Mouse (Mus musculus): ENCODE data around the gene Abhd14b. TPM values are rescaled to one million over a fixed set of nuclear protein-coding genes. Genes with fewer than 3 reads are reported as not detected.

Abhd14b gene
- polyA plus RNA-seq, 1 experiment from 2014 or later, result 75.2 TPM

DNA sequence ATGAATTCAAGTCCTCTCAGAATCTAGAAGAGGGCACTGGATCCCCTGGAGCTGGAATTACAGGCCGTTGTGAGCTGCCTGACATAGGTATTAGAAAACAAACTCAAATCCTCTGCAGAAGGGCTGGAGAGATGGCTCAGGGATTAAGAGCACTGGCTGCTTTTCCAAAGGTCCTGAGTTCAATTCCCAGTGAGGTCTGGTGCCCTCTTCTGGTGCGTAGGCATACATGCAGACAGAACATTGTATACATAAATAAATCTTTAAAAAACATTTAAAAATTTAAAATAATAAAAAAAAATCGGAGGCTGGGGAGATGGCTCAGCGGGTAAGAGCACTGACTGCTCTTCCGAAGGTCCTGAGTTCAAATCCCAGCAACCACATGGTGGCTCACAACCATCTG is 4.6 kb upstream of the Abhd14b start:
- Histone ChIP-seq H3K4me3 (replicated peaks; ENCODE audit: low read depth, low read length) (no peak overlapping the region), H3K9ac (ENCODE audit: low read depth, low read length) (no peak overlapping the region), H3K9me3 (replicated peaks; ENCODE audit: low read length) (no peaks in the 10 kb centered on the region), H3K4me1 (replicated peaks; ENCODE audit: insufficient read depth, low read length) (peaks cover 12% of the 10 kb centered on the region), H3K27ac (no peak overlapping the region), H3K4me2 (ENCODE audit: low read length) (no peak overlapping the region), H3K36me3 (ENCODE audit: insufficient read depth, low read length) (no peaks in the 10 kb centered on the region), H3K27me3 (ENCODE audit: insufficient read depth, low read length) (no peaks in the 10 kb centered on the region)
- TF ChIP-seq CTCF (IDR thresholded peaks at IDR 0.05; ENCODE audit: low read depth), result peak; percentile 50
- DNase-seq (ENCODE audit: low spot score), result no peak
- ATAC-seq (replicated peaks; ENCODE audit: low FRiP score, low read depth), result no peak
- 85% methylated on average over 5 of the region's 5 CpGs for WGBS

GRCm38 (mm10) chr9:106444836-106445235 is 2.4 kb upstream of the Abhd14b start:
- H3K9me3 ChIP-seq (replicated peaks; ENCODE audit: low read length), result no peaks in the 10 kb centered on the region
- H3K9ac ChIP-seq (ENCODE audit: low read depth, low read length), result no peak overlapping the region
- H3K4me1 ChIP-seq (replicated peaks; ENCODE audit: insufficient read depth, low read length), result peaks cover 21% of the 10 kb centered on the region
- no peak for ATAC-seq (replicated peaks; ENCODE audit: low FRiP score, low read depth)
- no peak overlapping the region for H3K4me2 ChIP-seq (ENCODE audit: low read length)
- H3K4me3 ChIP-seq (replicated peaks; ENCODE audit: low read depth, low read length), result no peak overlapping the region
- H3K27me3 ChIP-seq (ENCODE audit: insufficient read depth, low read length), result no peaks in the 10 kb centered on the region
- no peak for TF ChIP-seq CTCF (IDR thresholded peaks at IDR 0.05; ENCODE audit: low read depth)
- no peak for DNase-seq (ENCODE audit: low spot score)
- peak overlapping the region; percentile 26; the same call in 1 of the 2 replicates for H3K27ac ChIP-seq
- WGBS, result 66% methylated on average over 4 of the region's 4 CpGs
- no peaks in the 10 kb centered on the region for H3K36me3 ChIP-seq (ENCODE audit: insufficient read depth, low read length)

GRCm38 (mm10) chr9:106447951-106448350 is 692 bp downstream of the Abhd14b start:
- Histone ChIP-seq H3K4me1 (replicated peaks; ENCODE audit: insufficient read depth, low read length) (peaks cover 46% of the 10 kb centered on the region), H3K9me3 (replicated peaks; ENCODE audit: low read length) (no peaks in the 10 kb centered on the region), H3K4me3 (replicated peaks; ENCODE audit: low read depth, low read length) (peak overlapping the region; percentile 47), H3K4me2 (ENCODE audit: low read length) (peak overlapping the region; percentile 68), H3K36me3 (ENCODE audit: insufficient read depth, low read length) (no peaks in the 10 kb centered on the region), H3K27ac (peak overlapping the region; percentile 83), H3K27me3 (ENCODE audit: insufficient read depth, low read length) (no peaks in the 10 kb centered on the region), H3K9ac (ENCODE audit: low read depth, low read length) (peak overlapping the region; percentile 51; the same call in 1 of the 2 replicates)
- DNase-seq (ENCODE audit: low spot score) (no peak), ATAC-seq (replicated peaks; ENCODE audit: low FRiP score, low read depth) (no peak)
- 32% methylated on average over 9 of the region's 9 CpGs for WGBS
- TF ChIP-seq CTCF (IDR thresholded peaks at IDR 0.05; ENCODE audit: low read depth), result no peak

- H3K27me3 ChIP-seq (ENCODE audit: insufficient read depth, low read length), result no peaks in the 10 kb centered on the region
- no peaks in the 10 kb centered on the region for H3K36me3 ChIP-seq (ENCODE audit: insufficient read depth, low read length)
- under 1% methylated on average over 23 of the region's 23 CpGs for WGBS
- peak; percentile 97 for DNase-seq (ENCODE audit: low spot score)
- ATAC-seq (replicated peaks; ENCODE audit: low FRiP score, low read depth), result peak; percentile 38; the same call in 1 of the 2 replicates
- H3K9ac ChIP-seq (ENCODE audit: low read depth, low read length), result peak overlapping the region; percentile 51; the same call in 1 of the 2 replicates
- H3K9me3 ChIP-seq (replicated peaks; ENCODE audit: low read length), result no peaks in the 10 kb centered on the region
- H3K4me1 ChIP-seq (replicated peaks; ENCODE audit: insufficient read depth, low read length), result peaks cover 50% of the 10 kb centered on the region
- H3K27ac ChIP-seq, result peak overlapping the region; percentile 83
- peak overlapping the region; percentile 68 for H3K4me2 ChIP-seq (ENCODE audit: low read length)
- peak; percentile 79 for TF ChIP-seq CTCF (IDR thresholded peaks at IDR 0.05; ENCODE audit: low read depth)
- H3K4me3 ChIP-seq (replicated peaks; ENCODE audit: low read depth, low read length), result peak overlapping the region; percentile 47
Observed at GRCm38 (mm10) chr9:106448498-106449031, 1.3 kb downstream of the Abhd14b start.

DNA sequence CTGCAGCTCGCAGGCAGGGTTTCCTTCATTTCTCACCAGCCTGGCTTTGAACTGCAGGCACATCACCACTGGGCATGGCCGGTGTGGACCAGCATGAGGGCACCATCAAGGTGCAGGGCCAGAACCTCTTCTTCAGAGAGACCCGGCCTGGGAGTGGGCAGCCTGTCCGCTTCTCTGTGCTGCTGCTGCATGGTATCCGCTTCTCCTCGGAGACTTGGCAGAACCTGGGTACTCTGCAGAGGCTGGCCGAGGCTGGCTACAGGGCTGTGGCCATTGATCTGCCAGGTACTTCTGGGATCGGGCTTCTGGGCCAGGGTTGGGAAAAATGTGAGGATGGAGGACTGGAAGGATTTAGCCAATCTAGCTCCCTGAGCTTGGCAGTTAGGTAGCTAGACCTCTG is 2.7 kb downstream of the Abhd14b start:
- no peak for DNase-seq (ENCODE audit: low spot score)
- Histone ChIP-seq H3K36me3 (ENCODE audit: insufficient read depth, low read length) (no peaks in the 10 kb centered on the region), H3K4me3 (replicated peaks; ENCODE audit: low read depth, low read length) (no peak overlapping the region), H3K27me3 (ENCODE audit: insufficient read depth, low read length) (no peaks in the 10 kb centered on the region), H3K4me2 (ENCODE audit: low read length) (peak overlapping the region; percentile 23; the same call in 1 of the 2 replicates), H3K9ac (ENCODE audit: low read depth, low read length) (no peak overlapping the region), H3K9me3 (replicated peaks; ENCODE audit: low read length) (no peaks in the 10 kb centered on the region), H3K4me1 (replicated peaks; ENCODE audit: insufficient read depth, low read length) (peaks cover 58% of the 10 kb centered on the region), H3K27ac (peak overlapping the region; percentile 38; the same call in 1 of the 2 replicates)
- WGBS, result 84% methylated on average over 8 of the region's 8 CpGs
- no peak for ATAC-seq (replicated peaks; ENCODE audit: low FRiP score, low read depth)
- no peak for TF ChIP-seq CTCF (IDR thresholded peaks at IDR 0.05; ENCODE audit: low read depth)

DNA sequence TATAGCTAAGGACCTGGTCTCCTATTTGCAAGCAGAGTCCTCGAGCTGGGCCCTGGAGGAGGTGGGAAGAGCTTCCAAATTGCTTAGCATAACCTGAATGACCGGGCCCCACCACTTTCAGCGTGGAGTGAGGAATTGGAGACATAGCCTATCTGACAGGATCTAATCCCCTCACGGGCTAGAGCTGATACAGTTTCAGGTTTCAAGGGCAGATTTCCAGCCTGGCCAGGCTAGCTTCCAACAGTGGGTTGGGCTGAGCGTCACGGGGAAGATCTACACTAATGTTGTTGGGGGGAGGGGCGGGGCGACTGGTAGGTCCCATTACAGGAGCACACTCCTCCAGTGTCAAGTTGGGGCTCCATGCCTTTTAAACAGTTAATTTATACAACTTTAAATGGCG is 3.4 kb downstream of the Abhd14b start:
- no peak for ATAC-seq (replicated peaks; ENCODE audit: low FRiP score, low read depth)
- 3% methylated on average over 9 of the region's 9 CpGs for WGBS

More for the DNA sequence above, 3.4 kb downstream of the Abhd14b start:
- H3K4me3 ChIP-seq (replicated peaks; ENCODE audit: low read depth, low read length), result no peak overlapping the region
- peak; percentile 86 for DNase-seq (ENCODE audit: low spot score)
- peak overlapping the region; percentile 38; the same call in 1 of the 2 replicates for H3K27ac ChIP-seq
- no peaks in the 10 kb centered on the region for H3K36me3 ChIP-seq (ENCODE audit: insufficient read depth, low read length)
- no peak overlapping the region for H3K9ac ChIP-seq (ENCODE audit: low read depth, low read length)
- peak overlapping the region; percentile 23 for H3K4me2 ChIP-seq (ENCODE audit: low read length)
- H3K27me3 ChIP-seq (ENCODE audit: insufficient read depth, low read length), result no peaks in the 10 kb centered on the region
- peaks cover 58% of the 10 kb centered on the region for H3K4me1 ChIP-seq (replicated peaks; ENCODE audit: insufficient read depth, low read length)
- no peak for TF ChIP-seq CTCF (IDR thresholded peaks at IDR 0.05; ENCODE audit: low read depth)
- no peaks in the 10 kb centered on the region for H3K9me3 ChIP-seq (replicated peaks; ENCODE audit: low read length)

Data from kidney, postnatal 0 days (tissue).